Mouse (Mus musculus) hindbrain, embryonic 15.5 days (tissue): ENCODE results near the gene Nup62. TPM values are rescaled to one million over a fixed set of nuclear protein-coding genes. Genes with fewer than 3 reads are reported as not detected.

Experiments
- ATAC-seq: fragments of 200-750 bp; cut with Nextera tagmentation; 2 replicates; pipeline ENCODE4 v1.8.0; 2017; ENCODE audit warnings: low read depth, moderate number of reproducible peaks, moderate TSS enrichment; ENCODE audit not compliant: low FRiP score
- H3K27ac ChIP-seq: fragments of 300-500 bp; sonication (generic); replicated peaks from 2 replicates; pipeline ENCODE4 v1.5.1; 2015; ENCODE audit warnings: mild to moderate bottlenecking, inconsistent platforms
- H3K27me3 ChIP-seq: fragments of 300-500 bp; sonication (generic); 2 replicates; pipeline ENCODE4 v1.6.1; 2015; ENCODE audit warnings: control low read depth, inconsistent platforms
- H3K36me3 ChIP-seq: fragments of 300-500 bp; sonication (generic); 2 replicates; pipeline ENCODE4 v1.6.1; 2015; ENCODE audit warnings: control low read depth, inconsistent platforms
- H3K4me1 ChIP-seq: fragments of 300-500 bp; sonication (generic); replicated peaks from 2 replicates; pipeline ENCODE4 v1.6.1; 2015; ENCODE audit warnings: control low read depth, inconsistent platforms
- H3K4me2 ChIP-seq: fragments of 300-500 bp; sonication (generic); 2 replicates; pipeline ENCODE4 v1.6.1; 2015; ENCODE audit warnings: moderate library complexity, mild to moderate bottlenecking, inconsistent platforms
- H3K4me3 ChIP-seq: fragments of 300-500 bp; sonication (generic); 2 replicates; pipeline ENCODE4 v1.5.1; 2015; ENCODE audit warnings: mild to moderate bottlenecking, inconsistent platforms
- H3K9ac ChIP-seq: fragments of 300-500 bp; sonication (generic); 2 replicates; pipeline ENCODE4 v1.6.1; 2015; ENCODE audit warnings: inconsistent platforms
- H3K9me3 ChIP-seq: fragments of 300-500 bp; sonication (generic); 2 replicates; pipeline ENCODE4 v1.6.1; 2016; ENCODE audit warnings: control low read depth, inconsistent platforms
- WGBS: fragments of 180-500 bp; shearing (Covaris S2); methylation state at CpG from one replicate; pipeline ENCODE4 v1.1.7; 2015; 5-methylcytosine and 5-hydroxymethylcytosine counted together
- polyA plus RNA-seq: library from polyadenylated mRNA; unstranded; fragments of >200 nt; fragmentation: Nextera tagmentation; extraction: Ambion mirVana; gene quantifications from 2 replicates; pipeline ENCODE4 v1.2.1, GENCODE M21; 2015

The Nup62 gene
- polyA plus RNA-seq, 1 experiment from 2014 or later: 49.5 TPM

DNA sequence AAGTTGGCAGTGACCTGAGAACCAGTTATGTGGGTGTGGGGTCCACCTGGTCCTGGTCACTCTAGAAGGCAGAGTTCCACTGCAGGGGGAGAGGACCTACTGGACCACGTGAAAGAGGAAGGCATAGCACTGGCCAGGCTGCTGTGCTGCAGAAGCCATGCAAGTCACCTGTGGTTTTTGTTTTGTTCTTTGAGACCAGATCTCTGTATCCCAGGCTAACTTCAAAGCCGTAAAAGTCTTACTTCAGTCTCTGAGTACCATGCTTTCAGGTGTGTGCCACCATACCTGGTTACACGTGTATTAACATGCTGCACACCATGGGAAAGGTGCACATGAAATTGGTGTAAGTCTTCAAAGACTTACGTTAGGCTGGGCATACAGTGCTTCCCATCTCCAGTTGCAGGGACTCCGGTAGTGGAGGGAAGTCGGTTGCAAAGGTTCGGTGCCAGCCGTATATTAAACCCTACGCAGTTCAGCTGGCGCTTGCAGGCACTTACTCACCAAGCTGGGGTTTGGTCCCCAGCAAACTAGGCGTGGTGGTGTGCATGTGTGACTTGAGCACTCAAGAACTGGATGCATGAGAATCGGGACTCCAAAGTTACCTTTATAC, 35.8 kb downstream of the Nup62 start:
- Histone ChIP-seq H3K36me3 (no peaks in the 10 kb centered on the region), H3K9ac (no peak overlapping the region), H3K9me3 (no peaks in the 10 kb centered on the region), H3K4me3 (no peak overlapping the region), H3K4me1 (peaks cover 60% of the 10 kb centered on the region), H3K27me3 (no peaks in the 10 kb centered on the region), H3K27ac (no peak overlapping the region), H3K4me2 (0 out of 2 replicates have a peak overlapping the region, but pooled peaks have one; percentile 86)
- 97% methylated on average over 12 of the region's 12 CpGs for WGBS
- no peak for ATAC-seq

DNA sequence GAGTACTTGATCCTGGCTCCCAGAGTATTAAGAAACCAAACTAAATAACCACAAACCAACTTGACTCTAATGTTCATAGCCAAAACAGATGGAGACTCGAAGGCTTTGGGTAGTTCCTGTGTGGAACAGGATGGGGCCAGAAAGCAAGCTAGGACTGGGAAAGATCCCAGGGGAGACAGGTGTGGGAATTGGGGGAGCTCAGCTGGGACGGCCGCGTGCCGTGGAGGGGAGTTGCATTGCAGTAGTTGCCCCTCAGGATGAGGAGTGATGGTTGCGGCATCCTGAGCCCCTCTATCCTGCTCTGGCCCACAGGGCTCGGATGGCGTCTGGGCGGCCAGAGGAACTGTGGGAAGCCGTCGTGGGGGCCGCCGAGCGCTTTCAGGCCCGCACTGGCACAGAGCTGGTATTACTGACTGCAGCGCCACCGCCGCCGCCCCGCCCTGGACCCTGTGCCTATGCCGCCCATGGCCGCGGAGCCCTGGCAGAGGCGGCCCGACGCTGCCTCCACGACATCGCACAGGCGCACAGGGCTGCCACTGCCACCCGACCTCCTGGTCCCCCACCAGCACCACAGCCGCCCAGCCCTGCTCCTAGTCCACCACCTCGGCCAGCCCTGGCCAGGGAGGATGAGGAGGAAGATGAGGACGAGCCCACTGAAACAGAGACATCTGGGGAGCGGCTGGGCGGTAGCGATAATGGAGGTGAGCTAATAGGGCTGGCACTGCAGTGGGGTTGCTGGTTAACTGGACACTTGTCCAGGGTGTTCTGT, 36.6 kb downstream of the Nup62 start:
- Histone ChIP-seq H3K36me3 (no peaks in the 10 kb centered on the region), H3K4me2 (no peak overlapping the region), H3K27me3 (no peaks in the 10 kb centered on the region), H3K27ac (no peak overlapping the region), H3K9ac (no peak overlapping the region), H3K4me1 (peaks cover 56% of the 10 kb centered on the region), H3K4me3 (no peak overlapping the region), H3K9me3 (no peaks in the 10 kb centered on the region)
- WGBS: 92% methylated on average over 36 of the region's 36 CpGs
- ATAC-seq: no peak

DNA sequence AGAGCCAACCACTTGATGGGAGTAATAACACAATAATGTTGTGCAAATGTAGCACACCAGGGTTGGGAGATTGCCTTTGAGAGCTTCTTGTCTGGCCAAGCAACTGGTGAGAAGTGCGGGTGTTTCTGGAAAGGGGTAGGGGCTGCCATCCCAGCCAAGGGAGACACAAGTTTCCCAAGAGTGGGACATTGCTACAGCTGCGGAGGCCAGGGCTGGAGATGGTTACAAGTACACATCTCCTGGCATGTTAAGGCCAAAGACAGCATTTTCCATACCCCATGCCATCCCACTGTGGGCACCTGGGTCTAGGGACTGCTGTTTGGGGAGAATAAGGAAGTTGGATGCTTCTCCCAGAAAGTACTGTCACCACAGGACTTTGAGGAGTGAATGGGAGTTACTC, 37.2 kb downstream of the Nup62 start:
- Histone ChIP-seq H3K36me3 (no peaks in the 10 kb centered on the region), H3K27me3 (no peaks in the 10 kb centered on the region), H3K9me3 (no peaks in the 10 kb centered on the region), H3K27ac (no peak overlapping the region), H3K4me1 (peaks cover 56% of the 10 kb centered on the region), H3K4me3 (no peak overlapping the region), H3K9ac (no peak overlapping the region), H3K4me2 (peak overlapping the region; percentile 58; the same call in 1 of the 2 replicates)
- no peak for ATAC-seq
- 96% methylated on average over 2 of the region's 2 CpGs for WGBS

DNA sequence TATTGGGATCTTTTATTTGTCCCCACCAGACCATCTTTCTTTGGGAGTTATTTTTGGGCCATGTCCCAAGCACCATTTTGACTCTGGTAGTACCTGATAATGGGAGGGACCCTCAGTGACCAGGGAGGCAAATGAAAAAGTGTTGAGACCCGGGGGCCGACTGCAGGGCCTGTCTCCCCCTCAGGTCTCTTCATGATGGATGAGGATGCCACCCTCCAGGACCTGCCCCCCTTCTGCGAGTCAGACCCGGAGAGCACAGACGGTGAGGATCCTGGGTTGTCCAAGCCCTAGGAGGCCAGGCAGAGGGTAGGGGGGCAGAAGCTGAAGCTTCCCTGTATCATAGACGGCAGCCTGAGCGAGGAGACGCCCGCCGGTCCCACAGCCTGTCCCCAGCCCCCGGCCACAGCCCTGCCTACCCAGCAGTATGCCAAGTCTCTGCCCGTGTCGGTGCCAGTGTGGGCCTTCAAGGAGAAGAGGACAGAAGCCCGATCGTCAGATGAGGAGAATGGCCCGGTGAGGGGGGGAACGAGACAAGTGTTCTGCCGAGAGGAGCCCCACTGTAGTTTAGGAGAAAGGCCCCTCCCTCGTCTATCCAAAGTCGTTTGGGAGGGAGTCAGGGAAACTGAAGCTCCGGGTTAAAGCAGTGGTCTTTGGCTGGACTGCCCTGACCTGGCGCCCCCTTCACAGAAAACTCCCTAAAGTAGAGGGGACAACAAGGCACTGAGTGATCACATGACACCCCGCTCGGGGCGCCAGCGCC, 37.9 kb downstream of the Nup62 start:
- H3K4me1 ChIP-seq: peaks cover 62% of the 10 kb centered on the region
- H3K36me3 ChIP-seq: no peaks in the 10 kb centered on the region

DNA sequence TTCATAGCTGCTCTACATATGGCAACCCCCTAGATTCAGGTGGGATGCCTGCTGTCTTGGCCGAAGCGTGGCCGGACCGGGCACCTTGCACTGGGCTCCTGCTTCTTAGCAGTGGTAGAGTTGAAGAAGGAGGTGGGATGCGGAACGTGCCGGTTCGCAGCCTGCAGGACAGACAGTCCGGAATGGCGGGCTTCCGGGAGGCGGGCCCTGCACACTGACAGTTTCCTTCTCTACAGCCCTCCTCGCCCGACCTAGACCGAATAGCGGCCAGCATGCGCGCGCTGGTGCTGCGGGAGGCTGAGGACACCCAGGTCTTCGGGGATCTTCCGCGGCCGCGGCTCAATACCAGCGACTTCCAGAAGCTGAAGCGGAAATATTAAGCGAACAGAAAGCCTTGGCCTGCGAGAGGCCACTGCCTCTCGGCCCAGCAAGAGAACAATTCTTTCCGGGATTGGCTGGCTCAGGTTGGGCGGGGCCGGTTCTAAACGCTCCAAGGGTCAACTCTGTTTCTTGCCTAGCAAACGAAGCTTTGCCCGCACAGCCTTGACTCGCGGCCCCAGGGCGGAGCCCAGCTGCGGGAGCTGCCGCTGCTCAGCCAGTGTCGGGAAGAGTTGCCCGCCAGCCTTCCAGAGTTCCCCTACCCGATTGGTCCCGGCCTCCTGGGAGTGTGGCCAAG, 38.6 kb downstream of the Nup62 start:
- H3K4me1 ChIP-seq: peaks cover 63% of the 10 kb centered on the region
- no peaks in the 10 kb centered on the region for H3K27me3 ChIP-seq
- H3K4me2 ChIP-seq: peak overlapping the region; percentile 58
- peak overlapping the region; percentile 87 for H3K27ac ChIP-seq
- H3K9ac ChIP-seq: peak overlapping the region; percentile 44
- H3K36me3 ChIP-seq: no peaks in the 10 kb centered on the region
- WGBS: 3% methylated on average over 45 of the region's 45 CpGs
- H3K9me3 ChIP-seq: no peaks in the 10 kb centered on the region
- H3K4me3 ChIP-seq: peak overlapping the region; percentile 35
- ATAC-seq: no peak

More for the DNA sequence above, 37.9 kb downstream of the Nup62 start:
- peak overlapping the region; percentile 58 for H3K4me2 ChIP-seq
- ATAC-seq: no peak
- WGBS: 25% methylated on average over 26 of the region's 26 CpGs
- no peaks in the 10 kb centered on the region for H3K9me3 ChIP-seq
- H3K9ac ChIP-seq: peak overlapping the region; percentile 44
- peak overlapping the region; percentile 87 for H3K27ac ChIP-seq
- H3K4me3 ChIP-seq: peak overlapping the region; percentile 35
- no peaks in the 10 kb centered on the region for H3K27me3 ChIP-seq

DNA sequence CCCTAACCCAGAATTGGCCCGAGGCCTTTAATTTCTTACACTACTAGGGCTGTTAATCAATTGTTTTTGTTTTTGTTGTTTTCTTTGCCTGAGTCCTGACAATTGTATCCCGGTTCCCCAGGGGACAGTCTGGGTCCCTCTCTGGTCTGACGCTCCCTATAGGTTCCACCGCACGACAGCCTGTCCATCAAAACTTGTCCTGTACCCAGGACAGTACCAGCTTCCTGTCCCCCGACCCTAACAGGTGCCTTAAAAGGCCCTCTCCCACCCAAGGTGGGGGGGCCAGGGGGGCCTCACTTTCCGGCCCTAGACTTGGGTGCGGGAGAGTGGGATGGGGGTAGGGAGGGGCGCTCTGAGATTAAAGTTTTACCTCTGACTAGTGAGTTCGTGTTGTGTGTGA, 39.1 kb downstream of the Nup62 start:
- peak overlapping the region; percentile 58 for H3K4me2 ChIP-seq
- peaks cover 67% of the 10 kb centered on the region for H3K4me1 ChIP-seq
- H3K27me3 ChIP-seq: no peaks in the 10 kb centered on the region
- H3K27ac ChIP-seq: peak overlapping the region; percentile 87
- no peaks in the 10 kb centered on the region for H3K36me3 ChIP-seq
- WGBS: 37% methylated on average over 10 of the region's 10 CpGs
- H3K9ac ChIP-seq: peak overlapping the region; percentile 44
- peak overlapping the region; percentile 35 for H3K4me3 ChIP-seq
- H3K9me3 ChIP-seq: no peaks in the 10 kb centered on the region
- no peak for ATAC-seq

DNA sequence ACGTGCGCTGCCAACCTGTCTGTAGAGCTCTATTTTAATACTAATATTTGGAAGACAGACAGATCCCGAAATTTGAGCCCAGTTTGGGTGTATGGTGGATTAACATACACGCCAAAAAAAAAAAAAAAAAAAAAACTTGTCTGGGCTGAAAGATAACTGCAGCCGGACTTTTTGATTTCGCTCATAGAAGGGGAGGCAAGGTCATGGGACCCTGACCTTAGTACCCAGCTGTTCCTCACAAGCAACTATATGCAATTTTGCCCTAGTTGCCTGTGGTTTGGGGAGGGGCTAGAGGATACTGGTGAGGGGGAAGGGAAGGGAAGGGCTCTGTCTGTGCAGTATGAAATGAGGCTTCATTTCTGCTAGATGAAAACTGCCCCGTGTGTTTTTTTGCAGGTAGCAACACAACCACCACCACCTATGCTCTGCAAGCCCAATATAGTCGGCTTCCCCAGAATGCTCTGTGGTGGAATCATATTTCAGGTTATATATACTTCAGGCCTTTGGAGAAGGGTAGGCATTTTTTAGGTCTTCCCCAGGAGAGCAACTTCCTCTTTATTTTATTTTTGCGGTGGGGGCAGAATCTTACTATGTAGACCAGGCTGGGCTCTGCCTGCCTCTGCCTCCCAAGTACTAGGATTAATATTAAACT, 40.5 kb downstream of the Nup62 start:
- Histone ChIP-seq H3K36me3 (no peaks in the 10 kb centered on the region), H3K9me3 (no peaks in the 10 kb centered on the region), H3K9ac (no peak overlapping the region), H3K27me3 (no peaks in the 10 kb centered on the region), H3K4me3 (peak overlapping the region; percentile 85), H3K27ac (peak overlapping the region; percentile 95), H3K4me2 (peak overlapping the region; percentile 83), H3K4me1 (peaks cover 65% of the 10 kb centered on the region)
- WGBS: 67% methylated on average over 9 of the region's 9 CpGs
- peak; percentile 1; the same call in 1 of the 2 replicates for ATAC-seq

DNA sequence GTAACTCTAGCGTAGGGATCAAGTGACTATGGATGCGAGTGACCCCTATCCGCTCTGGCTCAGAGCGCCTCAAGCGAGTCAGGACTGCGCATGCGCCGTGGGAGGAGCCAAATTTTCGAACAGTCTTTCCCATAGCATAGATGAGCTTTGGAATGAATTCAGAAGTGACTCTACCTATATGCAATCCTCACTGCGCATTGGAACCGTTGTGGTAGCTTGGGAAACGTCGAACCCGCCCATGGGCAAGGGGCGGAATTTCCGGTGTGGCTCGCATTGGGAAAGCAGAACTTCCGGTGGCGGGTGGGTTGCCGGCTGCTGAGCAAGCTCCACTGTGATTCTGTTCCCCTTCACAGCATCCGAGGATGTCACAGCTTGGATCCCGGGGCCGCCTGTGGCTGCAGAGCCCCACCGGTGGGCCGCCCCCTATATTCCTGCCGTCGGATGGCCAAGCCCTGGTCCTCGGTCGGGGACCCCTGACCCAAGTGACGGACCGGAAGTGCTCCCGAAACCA, 41.2 kb downstream of the Nup62 start, which contains the start of gene Pnkp:
Pnkp (plus strand) TSS at position 98 of the 511 bp plus-strand sequence.
- under 1% methylated on average over 32 of the region's 32 CpGs for WGBS
- ATAC-seq: peak; percentile 73
- Histone ChIP-seq H3K4me1 (peaks cover 65% of the 10 kb centered on the region), H3K9ac (peak within 1 kb of the TSS; percentile 88), H3K27me3 (no peaks in the 10 kb centered on the region), H3K4me2 (peak within 1 kb of the TSS; percentile 83), H3K4me3 (peak within 1 kb of the TSS; percentile 85), H3K36me3 (peaks cover 4% of the 10 kb centered on the region), H3K9me3 (no peaks in the 10 kb centered on the region), H3K27ac (peak within 1 kb of the TSS; percentile 95)

DNA sequence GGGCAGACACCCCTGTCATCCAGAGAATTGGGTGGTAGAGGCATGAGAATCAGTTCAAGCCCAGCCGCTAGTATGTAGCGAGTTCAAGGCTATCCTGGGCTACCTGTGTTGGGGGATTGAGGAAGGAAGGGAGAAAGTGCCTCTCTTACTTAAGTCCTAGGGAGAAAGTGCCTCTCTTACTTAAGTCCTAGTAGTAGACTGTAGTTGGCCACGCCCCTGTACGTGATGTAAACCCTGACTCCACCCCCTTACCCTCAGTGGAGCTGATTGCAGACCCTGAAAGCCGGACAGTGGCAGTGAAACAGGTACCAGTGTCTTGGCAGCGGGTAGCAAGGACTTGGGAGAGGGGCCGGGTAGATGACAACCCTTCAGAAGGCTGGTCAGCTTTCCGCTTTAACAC, 42.0 kb downstream of the Nup62 start:
- Histone ChIP-seq H3K27ac (peak overlapping the region; percentile 95), H3K36me3 (peaks cover 13% of the 10 kb centered on the region), H3K9ac (peak overlapping the region; percentile 88), H3K27me3 (no peaks in the 10 kb centered on the region), H3K9me3 (no peaks in the 10 kb centered on the region), H3K4me3 (peak overlapping the region; percentile 85), H3K4me2 (peak overlapping the region; percentile 83), H3K4me1 (peaks cover 60% of the 10 kb centered on the region)
- WGBS: 34% methylated on average over 8 of the region's 8 CpGs
- no peak for ATAC-seq

DNA sequence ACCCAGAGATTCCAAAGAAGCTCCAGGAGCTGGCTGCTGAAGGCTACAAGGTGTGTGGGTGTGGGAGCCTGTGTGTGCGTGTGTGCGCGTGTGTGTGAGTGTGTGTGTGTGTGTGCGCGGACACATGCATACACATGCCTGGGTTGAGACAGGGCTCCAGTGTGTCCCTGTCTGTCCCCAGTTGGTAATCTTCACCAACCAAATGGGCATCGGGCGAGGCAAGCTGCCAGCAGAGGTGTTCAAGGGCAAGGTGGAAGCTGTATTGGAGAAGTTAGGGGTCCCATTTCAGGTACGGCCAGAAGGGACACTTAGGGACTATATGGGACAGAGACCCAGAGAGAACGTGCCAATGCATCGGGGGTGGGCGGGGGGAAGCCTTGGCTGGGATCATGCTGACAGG, 44.0 kb downstream of the Nup62 start:
- Histone ChIP-seq H3K9me3 (no peaks in the 10 kb centered on the region), H3K4me3 (no peak overlapping the region), H3K36me3 (peaks cover 31% of the 10 kb centered on the region), H3K4me1 (peaks cover 53% of the 10 kb centered on the region), H3K27ac (no peak overlapping the region), H3K4me2 (no peak overlapping the region), H3K9ac (no peak overlapping the region), H3K27me3 (no peaks in the 10 kb centered on the region)
- ATAC-seq: no peak
- 95% methylated on average over 11 of the region's 11 CpGs for WGBS
